Mouse (Mus musculus) adrenal gland (tissue): ENCODE data around the gene Begain.

Experiments used
- intact Hi-C: fragments of 180-260 bp; cut with DNase I; formaldehyde crosslinking; loops from one replicate; pipeline ENCODE4 v1.15.1; 2025

The Begain gene

DNA sequence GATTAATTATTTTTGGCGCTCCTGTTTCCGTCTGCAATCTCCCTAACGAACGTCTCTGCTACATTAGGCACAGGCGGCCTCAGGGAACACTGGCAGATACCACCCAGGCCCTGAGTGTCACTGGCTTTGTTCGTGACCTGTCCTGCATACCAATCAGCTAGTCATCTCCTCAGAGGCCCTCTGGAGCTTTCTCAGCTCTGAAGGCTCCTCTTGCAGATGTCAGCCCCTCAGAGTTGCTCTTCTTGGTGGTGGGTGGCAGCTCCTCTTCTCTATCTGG lies 85.4 kb downstream of the Begain start:
- intact Hi-C loops: no loop called here
